Mouse (Mus musculus): ENCODE data around the gene Gapt. TPM values are rescaled to one million over a fixed set of nuclear protein-coding genes. Genes with fewer than 3 reads are reported as not detected.
"Not testable (repeated sequence)": the region's sequence is repeated elsewhere in the genome, so short reads cannot be mapped to it uniquely, and the experiment has no call there.

Gene Gapt
- not detected for total RNA-seq (2021)

DNA sequence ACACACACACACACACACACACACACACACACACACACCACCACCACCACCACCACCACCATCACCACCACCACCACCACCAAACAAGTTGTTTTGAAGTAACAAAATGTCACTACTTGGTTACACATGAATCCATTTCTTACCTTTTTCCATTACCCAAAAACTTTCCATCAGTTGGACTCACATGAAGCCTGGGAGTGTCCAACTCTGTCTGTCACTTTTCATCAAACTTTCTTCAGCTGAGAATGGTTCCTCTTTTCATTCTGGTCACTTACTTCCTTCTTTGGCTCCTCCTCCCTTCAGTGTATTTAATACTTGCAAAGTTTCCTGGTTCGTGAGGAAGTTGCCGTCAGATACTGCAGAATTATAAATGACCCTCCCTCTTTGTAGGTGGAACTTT is at the start of gene Gapt:
Gapt (minus strand) TSS at position 259 of the 400 bp plus-strand sequence.
- DNase-seq: no peak
- intact Hi-C loops (cut with DNase I): no loop called here

- intact Hi-C loops (cut with DNase I): no loop called here
- DNase-seq: peak; percentile 62 to 65
Observed at GRCm38 (mm10) chr13:110406152-110406551, 49.2 kb upstream of the Gapt start.

- DNase-seq; intact Hi-C loops (cut with DNase I): not testable (repeated sequence)
Observed at GRCm38 (mm10) chr13:110404686-110405085, 47.7 kb upstream of the Gapt start.

- no peak for DNase-seq
- intact Hi-C loops (cut with DNase I): no loop called here
Observed at GRCm38 (mm10) chr13:110404059-110404458, 47.1 kb upstream of the Gapt start.

DNA sequence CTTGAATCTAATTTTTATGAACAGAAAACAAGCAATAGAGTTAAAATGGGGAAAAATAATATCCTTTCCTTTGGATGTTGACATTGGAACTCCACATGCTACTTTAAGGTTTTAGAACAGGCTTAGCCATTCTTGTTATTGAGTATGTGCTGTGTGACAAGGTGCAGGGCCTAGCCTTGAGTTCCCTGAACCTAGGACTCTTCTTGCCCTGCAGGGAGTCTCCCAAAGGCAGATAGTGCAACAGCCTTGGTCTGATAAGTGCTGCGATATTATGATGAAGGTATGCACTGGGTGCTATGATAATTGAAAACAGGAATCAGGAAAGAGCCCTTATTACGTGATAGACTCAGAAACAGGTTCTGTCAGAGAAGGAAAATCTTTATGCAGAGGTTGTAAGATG is 44.9 kb upstream of the Gapt start:
- DNase-seq: no peak
- intact Hi-C loops (cut with DNase I): no loop called here

- DNase-seq: no peak
- intact Hi-C loops (cut with DNase I): no loop called here
Observed at GRCm38 (mm10) chr13:110401443-110401842, 44.4 kb upstream of the Gapt start.

DNA sequence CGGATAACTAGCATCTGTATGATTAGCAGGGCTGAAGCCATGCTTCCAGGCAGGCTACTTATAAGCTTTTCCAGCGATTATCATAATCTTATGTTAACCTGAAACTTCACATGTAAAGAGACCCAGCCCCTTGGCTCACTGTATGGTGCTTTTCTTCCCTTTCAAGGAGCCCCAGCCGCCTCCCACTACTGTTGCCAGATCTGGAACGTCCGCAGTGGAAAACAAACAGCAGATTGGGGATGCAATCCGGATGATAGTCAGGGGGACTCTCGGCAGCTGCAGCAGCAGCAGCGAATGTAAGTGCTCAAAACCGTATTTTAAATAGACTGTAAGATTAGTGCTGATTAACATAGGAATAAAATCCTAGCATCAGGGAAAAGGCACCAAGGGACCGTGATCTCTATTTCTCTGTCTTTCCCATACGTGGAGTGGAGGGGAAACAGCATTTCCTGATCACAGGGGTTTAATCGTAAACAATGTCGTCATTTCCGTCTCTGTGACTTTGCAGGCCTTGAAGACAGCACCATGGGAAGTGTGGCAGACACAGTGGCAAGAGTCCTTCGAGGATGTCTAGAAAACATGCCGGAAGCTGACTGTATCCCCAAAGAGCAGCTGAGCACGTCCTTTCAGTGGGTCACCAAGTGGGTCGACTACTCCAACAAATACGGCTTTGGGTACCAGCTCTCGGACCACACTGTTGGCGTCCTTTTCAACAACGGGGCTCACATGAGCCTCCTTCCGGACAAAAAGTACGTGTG is 41.7 kb upstream of the Gapt start:
- intact Hi-C loops (cut with DNase I): loop anchor here (2.0 to 10.0 kb wide), 3 partner anchors 46 to 496 kb away; no protein-coding TSS in a partner anchor
- DNase-seq: peak in 1 of 2 experiments; percentile 28

DNA sequence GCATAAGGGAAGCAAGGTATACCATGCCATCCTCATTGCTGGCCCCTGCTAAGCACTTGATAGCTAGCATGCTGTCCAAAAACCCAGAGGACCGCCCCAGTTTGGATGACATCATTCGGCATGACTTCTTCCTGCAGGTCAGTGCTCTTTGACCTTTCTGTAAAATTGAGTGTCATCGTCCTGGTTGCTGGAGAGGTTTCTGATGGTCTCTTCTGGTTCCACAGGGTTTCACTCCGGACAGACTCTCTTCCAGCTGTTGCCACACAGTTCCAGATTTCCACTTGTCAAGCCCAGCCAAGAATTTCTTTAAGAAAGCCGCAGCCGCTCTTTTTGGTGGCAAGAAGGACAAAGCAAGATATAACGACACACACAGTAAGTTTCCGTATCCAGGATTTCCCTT is 40.8 kb upstream of the Gapt start:
- intact Hi-C loops (cut with DNase I): loop anchor here (2.0 to 10.0 kb wide), 4 partner anchors 47 to 497 kb away; no protein-coding TSS in a partner anchor
- DNase-seq: no peak

DNA sequence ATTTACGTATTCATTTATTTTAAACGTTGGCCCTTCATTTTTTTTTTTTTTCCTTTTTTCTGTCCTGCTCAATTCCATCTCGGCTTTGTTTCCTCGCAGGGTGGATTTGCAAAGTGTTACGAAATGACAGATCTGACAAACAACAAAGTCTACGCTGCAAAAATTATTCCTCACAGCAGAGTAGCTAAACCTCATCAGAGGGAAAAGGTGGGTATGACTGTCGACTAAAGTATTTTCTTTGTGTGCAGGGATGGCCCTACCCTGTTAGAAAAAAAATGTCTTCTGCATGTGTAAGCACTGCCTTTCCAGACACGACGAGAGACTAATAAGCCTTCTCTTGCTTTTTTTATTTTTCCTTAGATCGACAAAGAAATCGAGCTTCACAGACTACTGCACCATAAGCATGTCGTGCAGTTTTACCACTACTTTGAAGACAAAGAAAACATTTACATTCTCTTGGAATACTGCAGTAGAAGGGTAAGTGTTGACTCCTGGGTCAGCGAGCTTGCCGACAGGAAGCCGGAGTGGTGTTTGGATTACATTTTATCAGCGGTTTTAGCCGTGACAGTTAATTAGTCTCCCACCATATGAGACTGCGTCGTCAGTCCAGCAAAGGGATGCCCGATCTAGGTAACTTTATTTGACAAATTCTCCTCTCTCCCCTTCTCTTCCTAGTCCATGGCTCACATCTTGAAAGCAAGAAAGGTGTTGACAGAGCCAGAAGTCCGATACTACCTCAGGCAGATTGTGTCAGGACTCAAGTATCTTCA is 39.1 kb upstream of the Gapt start:
- peak in 1 of 2 experiments; percentile 38 for DNase-seq
- intact Hi-C loops (cut with DNase I): loop anchor here (2.0 to 10.0 kb wide), 5 partner anchors 139 to 499 kb away; no protein-coding TSS in a partner anchor

GRCm38 (mm10) chr13:110395179-110395794 is 38.3 kb upstream of the Gapt start:
- DNase-seq: no peak
- intact Hi-C loops (cut with DNase I): loop anchor here (2.0 to 10.0 kb wide), 4 partner anchors 164 to 500 kb away; no protein-coding TSS in a partner anchor

- peak; percentile 97 to 98 for DNase-seq
- intact Hi-C loops (cut with DNase I): loop anchor here (1.0 to 10.0 kb wide), 6 partner anchors 164 to 574 kb away; no protein-coding TSS in a partner anchor
Observed at GRCm38 (mm10) chr13:110394291-110395178, 37.5 kb upstream of the Gapt start, which contains the start of gene Plk2. Plk2 (plus strand) TSS chr13:110395046.

DNA sequence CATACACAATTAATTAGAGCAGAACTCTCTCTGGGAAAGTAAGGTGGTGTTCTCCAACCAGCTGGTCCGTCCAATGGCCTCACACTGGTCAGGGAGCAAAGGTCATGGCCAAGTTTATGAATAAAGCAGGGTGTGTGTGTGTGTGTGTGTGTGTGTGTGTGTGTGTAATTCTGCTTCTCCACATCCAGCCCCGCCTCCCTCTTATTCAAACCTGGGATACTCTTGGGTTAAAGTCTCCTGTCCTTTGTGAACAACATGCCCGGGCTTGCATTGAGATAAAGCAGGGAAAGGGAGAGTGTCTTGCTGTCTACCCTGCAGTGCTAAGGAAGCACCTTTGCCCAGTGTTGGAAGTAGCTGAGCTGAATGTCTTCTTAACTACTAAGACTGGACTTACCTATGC is 35.6 kb upstream of the Gapt start:
- no peak for DNase-seq
- intact Hi-C loops (cut with DNase I): loop anchor here (1.0 to 10.0 kb wide), 4 partner anchors 502 to 1018 kb away; no protein-coding TSS in a partner anchor

DNA sequence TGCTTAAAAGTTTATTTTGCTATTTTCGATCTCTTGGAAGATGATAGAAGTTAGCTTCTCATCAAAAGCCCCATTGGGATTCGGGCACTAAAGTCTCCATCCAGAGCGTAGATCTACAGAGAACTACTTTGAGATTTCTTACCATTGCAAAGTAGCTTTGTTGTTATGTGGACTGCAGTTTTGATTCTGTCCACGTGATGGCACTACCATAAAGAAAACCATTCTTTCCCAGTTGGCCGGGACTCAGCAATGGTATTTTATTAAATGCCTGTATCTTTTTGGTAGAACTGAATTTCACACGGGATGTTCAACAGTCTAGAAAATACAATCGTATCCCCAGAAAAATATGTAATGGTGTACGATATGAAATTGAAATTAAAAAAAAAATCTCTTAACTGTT is 35.2 kb upstream of the Gapt start:
- intact Hi-C loops (cut with DNase I): loop anchor here (1.0 to 10.0 kb wide), 4 partner anchors 503 to 1019 kb away; no protein-coding TSS in a partner anchor
- DNase-seq: peak; percentile 77 to 85

GRCm38 (mm10) chr13:110384514-110384913 is 27.5 kb upstream of the Gapt start:
- intact Hi-C loops (cut with DNase I): loop anchor here (10.0 kb wide), 1 partner anchor 1360 kb away; no protein-coding TSS in a partner anchor
- DNase-seq: no peak

DNA sequence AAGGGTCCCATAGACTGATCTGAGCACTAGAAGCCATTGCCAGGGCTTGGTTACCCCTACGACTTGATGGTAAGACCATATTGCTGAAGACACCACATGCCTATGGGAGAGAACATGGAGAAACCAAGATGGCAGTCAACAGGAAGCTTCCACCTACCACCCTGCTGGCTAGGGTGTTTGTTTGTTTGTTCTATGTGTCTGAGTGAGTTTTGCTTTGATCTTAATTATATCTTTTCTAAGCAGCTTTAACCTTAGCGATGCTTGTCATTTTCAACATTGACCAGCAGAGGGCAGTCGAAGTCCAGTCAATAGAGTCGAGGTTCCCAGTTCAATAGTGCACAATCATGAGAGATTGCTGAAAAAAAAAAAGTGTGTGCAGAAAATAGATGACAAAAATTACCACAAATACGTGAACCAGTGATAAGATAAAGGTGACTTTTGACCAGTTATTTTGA is 25.5 kb upstream of the Gapt start:
- DNase-seq: peak; percentile 32 to 58
- intact Hi-C loops (cut with DNase I): loop anchor here (1.0 to 10.0 kb wide), 3 partner anchors 746 to 1362 kb away; no protein-coding TSS in a partner anchor

DNA sequence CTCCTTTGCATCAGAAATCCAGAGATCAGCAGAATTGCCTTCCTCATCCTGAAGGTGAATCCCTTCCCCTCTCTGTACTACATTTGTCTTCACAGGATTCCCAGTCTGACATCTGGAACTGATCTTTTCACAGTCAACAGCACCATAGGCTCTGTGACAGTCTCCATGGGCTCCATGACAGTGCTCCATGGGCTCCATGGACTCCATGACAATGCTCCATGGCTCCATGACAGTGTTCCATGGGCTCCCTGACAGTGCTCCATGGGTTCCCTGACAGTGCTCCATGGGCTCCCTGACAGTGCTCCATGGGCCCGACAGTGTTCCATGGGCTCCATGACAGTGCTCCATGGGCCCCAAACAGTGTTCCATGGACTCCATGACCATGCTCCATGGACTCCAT is 12.7 kb upstream of the Gapt start:
- no peak for DNase-seq
- intact Hi-C loops (cut with DNase I): loop anchor here (5.0 kb wide), 1 partner anchor 447 kb away; no protein-coding TSS in a partner anchor

GRCm38 (mm10) chr13:110368556-110369040 is 11.6 kb upstream of the Gapt start:
- intact Hi-C loops (cut with DNase I): loop anchor here (1.0 to 5.0 kb wide), 2 partner anchors 306 to 446 kb away; no protein-coding TSS in a partner anchor

GRCm38 (mm10) chr13:110367961-110368555 is 11.1 kb upstream of the Gapt start:
- DNase-seq: no peak
- intact Hi-C loops (cut with DNase I): loop anchor here (1.0 to 5.0 kb wide), 2 partner anchors 306 to 446 kb away; no protein-coding TSS in a partner anchor

More at GRCm38 (mm10) chr13:110368556-110369040, 11.6 kb upstream of the Gapt start:
- DNase-seq: peak; percentile 66 to 82
